Mouse (Mus musculus) mouse embryonic stem cell (cell line): Measurements from ENCODE around the gene Ttc13.

Experiments used
- in situ Hi-C, 2 experiments: fragments of 300-500 bp; cut with MboI; formaldehyde crosslinking; loops; 1 replicate in 1 of 2; 3 replicates in 1 of 2; pipeline ENCODE4 v1.14.3; 2019 to 2020; ENCODE audit warnings: low sequenced_read_pairs in 2 of 2, low pct_unique_long_range_greater_than_20kb in 1 of 2, mixed read lengths in 1 of 2; ENCODE audit not compliant: unreplicated experiment in 1 of 2

The Ttc13 gene

DNA sequence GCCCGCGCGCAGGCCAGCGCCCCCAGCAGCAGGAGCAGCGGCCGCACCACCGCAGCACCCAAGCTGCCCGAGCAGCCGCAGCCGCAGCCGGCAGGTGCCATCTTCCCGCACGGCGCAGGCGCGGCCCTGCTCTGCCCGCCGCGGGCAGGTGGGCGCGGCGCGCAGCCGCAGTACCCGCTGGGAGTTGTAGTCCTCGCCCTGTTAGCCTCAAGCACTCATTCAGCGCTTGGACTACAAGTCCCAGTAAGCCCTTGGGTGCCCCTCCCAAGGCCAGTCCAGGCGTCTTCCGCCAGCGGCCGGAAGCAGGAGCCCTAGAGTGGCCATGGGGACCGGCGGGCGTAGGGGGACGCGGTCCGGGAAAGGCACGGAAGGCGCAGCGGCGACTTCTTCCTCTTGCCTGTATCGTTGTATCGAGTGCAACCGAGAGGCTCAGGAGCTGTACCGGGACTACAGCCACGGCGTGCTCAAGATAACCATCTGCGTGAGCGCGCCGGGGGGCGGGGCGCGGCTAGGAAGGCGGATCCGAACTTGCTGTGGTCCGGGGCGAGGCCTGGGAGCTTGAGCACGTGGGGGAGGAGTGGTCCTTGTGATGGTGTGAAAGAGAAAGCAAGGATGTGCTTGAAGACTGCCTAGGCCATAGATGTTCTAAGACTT is at the start of gene Ttc13, which contains the start of gene Arv1:
Gene Ttc13 (minus strand): TSS at position 122 of the 654 bp plus-strand sequence.
Gene Arv1 (plus strand): TSS at position 278 of the 654 bp plus-strand sequence.
- in situ Hi-C loops: no loop called here

DNA sequence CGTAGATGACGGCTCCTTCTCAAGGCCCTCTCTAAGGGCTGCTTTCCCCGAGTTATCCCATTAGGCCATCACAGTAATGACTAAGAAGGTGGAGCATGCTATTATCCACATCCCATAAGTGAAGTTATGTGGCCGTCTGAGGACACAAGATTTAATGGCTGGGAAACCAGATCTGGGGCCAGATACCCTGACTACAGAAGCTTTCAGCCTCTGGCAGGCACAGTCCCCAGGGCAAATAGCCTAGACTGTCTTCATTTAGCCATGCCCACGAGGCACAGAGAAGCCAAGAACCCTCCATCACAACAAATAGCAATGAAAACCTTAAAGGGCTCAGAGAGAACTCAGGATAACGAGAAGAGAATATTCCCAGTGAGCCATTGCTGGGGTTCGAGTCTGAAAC is 41.3 kb upstream of the Ttc13 start:
- in situ Hi-C loops: no loop called here

DNA sequence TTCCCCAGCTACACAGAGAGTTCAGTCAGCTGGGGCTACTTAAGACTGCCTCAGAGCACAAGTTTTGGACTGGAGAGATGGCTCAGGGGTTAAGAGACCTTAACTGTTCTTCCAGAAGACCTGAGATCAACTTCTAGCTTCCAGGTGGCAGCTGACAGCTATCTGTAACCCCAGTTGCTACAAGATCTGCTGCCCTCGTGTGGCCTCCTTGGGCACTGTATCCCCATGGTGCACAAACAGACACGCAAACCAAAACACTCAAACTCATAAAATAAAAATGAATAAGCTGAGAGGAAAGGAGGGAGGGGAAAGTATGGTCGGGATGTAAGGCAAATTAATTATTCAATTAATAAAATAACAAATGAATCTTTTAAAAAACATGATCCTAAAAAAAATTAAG is 36.8 kb upstream of the Ttc13 start:
- in situ Hi-C loops: no loop called here

DNA sequence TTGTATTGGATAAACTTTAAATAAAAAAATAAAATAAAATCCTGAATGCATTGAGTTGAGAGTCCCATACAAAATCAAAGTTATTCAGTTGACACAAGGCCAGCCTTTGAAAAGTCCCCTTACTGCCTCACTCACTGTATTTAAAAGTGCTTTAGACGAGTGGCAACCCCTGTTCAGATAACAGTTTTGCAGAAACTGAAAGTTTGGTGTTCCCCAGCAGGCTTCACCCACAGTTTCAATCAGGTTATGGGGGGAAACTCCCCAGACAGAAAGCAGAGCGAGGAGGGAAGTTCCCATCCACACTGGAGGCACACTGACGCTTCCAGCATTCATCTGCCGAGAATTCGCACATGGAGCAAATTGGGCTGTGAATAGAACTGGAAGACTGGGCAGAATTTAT is 34.8 kb upstream of the Ttc13 start:
- in situ Hi-C loops: no loop called here

DNA sequence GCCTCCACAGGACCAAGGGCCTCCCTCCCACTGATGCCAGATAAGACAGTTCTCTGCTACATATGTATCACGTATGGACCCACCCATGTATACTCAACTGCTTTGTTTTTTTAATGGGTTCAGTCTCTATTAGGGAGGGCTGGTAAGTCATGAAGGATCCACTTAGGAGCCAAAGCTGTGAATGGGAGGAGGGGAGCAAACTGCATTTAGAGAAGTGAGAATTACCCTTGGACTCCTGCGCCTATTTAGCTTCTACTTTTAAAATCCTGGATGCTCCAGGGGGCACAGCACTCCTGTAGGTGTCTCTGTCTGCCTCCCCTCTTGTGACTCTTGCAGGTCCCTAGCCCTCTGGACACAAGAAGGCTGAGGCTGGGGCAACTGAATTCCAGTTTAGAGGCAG is 34.4 kb upstream of the Ttc13 start:
- in situ Hi-C loops: no loop called here

DNA sequence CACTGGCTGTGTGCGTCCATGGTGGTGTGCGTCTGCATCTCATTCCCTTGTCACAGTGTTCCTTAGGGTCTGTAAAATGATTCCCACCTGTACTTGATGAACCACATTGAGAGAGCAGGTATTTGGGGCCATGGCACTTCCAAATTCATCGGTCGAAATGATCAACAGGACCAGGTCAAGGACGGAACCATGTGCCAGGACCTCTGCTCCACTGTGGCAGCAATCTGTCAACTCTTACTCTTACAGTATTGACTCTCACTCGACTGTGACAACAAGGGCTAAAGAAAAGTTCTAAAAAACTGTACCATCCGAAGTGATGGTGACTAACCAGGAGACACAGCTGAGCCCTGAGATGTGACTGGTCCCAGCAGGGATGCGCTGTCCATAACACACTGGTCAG is 33.7 kb upstream of the Ttc13 start:
- in situ Hi-C loops: no loop called here

DNA sequence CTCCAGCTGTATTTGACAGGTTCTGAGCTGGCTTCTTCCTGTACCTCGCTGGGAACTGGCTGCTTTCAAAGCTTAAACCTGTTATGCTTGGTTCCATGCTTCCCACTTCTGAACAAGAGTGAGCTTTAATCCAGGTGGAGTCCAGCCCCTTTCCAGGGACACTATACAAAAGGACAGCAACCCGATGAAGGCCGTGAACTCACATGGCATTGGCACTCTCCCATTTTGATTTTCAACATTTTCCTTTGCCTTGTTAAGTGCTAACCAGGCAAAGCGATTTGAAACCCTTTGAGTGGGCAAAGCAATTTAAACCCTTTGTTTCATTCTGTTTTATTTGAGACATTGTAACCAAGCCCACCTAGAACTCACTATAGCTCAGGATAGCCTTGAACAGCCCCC is 33.0 kb upstream of the Ttc13 start:
- in situ Hi-C loops: no loop called here

DNA sequence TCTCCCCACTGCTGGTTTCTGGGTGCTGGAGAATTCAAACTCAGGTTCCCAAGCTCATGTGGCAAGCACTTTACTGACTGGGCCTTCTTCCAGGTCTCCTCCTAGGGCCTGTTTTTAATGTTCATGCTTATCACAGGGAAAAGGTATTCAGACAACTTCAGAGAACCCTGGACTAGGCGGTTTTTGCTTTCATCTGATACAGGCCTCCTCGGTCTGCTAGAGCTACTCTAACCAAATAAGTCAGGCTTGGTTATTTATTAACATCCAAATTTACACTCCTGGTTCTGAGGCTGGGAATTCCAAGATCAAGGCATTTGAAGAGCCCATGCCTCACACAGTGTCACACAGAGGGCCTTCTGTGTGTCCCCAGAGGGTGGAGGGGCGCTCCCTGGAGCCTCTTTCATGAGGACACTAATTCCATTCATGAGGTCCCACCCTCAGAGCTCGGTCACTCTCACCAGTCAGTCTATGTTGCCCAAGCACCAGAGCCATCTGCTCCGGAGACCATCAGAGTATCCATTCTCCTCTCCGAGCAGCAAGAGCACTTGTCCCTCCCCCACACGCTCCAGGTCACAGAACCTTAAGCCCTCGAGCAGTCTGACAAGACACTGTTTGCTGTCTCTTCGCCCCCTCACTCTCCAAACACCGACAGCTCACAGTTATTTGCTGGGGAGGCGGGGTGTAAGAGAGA is 32.5 kb upstream of the Ttc13 start:
- in situ Hi-C loops: no loop called here

DNA sequence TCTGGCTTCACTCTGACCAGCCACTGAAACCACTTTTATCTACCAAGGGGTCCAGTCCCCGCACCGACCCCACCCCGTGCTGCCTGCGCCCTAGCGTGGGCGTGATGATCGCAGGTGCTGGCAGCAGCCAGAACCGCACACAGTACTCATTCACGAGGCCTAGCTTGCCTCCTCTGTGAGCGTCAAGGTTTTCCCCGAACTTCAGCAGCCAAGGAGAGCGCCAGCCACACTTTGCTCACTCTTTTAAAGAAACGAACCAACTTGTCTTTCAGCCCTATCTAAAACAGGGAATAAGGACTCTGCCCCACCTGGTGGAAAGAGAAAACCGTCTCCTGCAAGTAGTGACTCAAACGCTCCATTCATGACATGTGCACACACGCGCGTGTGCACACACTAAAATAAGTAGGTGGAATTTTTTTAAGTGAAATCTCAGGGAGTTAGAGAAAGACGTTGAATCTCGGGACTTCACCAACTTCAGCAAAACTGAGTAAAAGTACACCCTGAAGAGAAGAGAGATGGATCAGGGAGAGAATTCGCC is 30.6 kb upstream of the Ttc13 start:
- in situ Hi-C loops: no loop called here

DNA sequence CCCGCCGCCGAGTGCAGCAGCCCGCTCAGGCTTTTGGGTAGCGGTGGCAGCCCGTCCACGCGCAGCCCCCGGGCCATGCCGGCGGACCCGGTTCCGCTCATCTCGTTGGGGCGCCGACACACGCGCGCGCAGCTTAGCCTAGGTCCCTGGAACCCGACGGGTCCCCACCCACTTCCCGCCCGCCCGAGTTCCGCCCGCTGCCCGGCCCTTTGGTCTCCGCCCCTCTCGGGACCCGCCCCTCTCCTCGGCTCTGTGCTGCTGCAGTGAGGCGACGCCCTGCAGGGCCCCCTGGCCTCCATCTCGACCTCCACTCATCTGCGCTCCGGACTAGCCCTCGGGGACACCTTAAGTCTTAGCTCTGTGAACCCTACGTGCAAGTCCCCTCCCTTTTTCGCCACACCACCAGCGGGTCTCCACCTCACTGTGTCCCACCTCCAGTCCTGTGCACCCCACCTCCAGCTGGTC is 30.0 kb upstream of the Ttc13 start, which contains the start of gene Fam89a:
Gene Fam89a (minus strand): TSS at position 124 of the 465 bp plus-strand sequence.
- in situ Hi-C loops: no loop called here

DNA sequence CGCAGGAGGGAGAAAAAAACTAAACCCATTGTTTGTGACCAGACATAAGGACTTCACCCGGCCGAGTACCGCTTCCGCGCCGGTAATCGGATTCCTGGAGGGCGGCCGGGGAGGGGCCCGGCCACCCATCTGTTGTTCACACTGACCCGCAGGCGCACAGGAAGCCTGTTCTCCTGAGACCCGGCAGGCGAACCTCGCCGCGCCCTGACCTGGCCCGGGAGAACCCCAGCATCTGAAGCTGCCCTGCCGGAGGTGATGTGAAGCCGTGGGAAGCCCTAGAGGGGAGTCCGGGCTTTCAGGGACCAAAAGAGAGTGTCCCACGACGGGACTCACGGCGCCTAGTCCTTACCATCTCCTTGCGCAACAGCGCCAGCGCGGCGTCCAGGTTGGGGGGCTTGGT is 29.4 kb upstream of the Ttc13 start:
- in situ Hi-C loops: no loop called here

DNA sequence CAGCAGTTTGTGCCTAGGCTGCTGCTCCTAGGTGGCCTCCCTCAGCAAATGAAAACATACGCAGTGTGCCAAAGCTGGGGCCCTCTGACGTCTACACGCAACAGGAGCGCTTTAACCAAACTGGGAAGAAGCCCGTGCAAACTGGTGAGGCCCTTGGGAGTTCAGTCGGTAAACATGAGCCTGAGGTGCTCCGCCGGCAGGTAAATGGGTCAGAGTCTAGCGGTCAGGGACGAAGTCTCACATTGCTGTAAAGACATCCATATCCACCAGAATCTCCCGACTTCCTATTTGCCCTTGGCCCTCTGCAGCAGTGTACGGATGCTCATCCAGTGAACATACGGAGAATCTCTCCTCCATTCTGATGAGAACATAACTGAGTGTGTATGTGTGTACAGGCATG is 24.9 kb upstream of the Ttc13 start:
- in situ Hi-C loops: no loop called here

DNA sequence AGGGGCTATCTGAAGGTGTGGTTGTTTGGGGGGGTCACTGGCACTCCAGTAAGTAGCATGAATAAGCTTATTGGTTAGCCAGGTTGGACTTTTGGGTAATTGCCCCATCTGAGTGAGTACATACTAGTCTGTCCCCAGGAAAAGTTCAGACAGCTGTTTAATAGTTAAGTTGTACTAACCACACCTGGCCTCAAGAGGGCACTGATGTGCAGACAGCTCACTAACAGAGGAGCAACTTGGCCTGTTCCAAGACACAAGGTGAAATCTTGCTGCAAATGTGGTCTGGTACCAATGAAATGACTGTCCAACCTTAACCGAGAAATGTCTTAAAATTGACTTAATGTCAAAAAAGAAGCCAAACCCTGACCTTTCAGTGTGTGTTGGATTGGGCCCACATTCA is 17.5 kb upstream of the Ttc13 start:
- in situ Hi-C loops: no loop called here

DNA sequence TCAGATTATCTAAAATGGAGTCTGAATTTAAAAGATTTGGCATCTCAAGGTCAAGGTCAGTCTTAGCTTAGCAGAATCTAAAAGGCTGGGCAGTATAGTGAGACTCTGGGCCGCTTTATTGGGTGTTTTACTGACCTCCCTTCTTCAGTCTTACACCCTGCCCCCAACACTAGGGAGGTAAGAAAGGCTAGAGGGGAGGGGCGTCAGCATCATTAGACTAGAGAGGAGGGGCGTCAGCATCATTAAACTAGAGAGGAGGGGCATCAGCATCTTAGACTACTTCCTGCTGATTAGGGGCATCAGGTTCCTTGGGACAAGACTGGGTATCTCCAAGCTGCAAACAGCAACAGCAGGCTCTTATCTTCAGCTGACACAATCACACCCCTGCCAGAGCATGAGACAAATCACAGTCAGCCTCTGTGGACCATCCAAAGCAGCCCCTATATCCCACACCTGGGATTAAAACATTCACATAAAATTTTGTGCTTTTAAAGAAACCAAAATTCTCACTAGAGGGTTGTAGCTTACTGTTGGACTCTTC is 13.7 kb upstream of the Ttc13 start:
- in situ Hi-C loops: no loop called here

DNA sequence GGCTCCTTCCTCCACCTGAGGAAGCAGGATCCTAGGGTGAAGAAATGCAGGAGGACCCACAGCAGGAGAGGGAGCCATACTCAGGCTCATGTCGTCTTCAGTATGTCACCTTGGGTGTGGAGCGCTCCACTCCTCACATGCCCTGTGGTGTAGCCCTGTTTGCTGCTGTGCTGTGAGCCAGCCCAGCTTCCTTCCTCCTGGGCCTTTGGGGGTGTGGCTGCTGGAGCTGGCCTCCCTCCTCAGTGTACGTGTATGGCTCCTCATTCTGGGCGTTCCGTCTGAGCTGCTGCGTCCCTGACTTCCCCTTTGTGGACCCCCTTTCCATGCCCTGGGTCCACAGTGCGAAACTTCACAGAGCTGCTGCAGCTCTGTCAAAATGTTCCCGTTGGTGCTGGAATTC is 11.0 kb upstream of the Ttc13 start:
- in situ Hi-C loops: no loop called here

DNA sequence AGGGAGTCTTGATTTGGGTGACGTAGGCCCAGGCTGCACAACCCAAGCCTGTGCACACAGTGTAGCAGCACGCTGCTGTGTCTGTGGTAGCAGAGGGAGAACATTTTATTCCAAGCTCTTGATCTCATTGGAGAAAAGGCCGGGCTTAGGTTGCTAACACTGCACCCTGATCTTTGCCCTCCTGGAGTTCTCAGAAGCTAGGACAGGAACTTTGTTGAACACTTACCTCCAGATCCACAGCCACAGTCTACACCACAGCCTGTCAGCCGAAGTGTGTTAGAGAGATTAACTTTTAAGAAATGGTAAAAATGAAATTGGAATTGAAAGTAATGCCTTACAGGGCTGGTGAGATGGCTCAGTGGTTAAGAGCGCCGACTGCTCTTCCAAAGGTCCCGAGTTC is 2.5 kb upstream of the Ttc13 start:
- in situ Hi-C loops: no loop called here

DNA sequence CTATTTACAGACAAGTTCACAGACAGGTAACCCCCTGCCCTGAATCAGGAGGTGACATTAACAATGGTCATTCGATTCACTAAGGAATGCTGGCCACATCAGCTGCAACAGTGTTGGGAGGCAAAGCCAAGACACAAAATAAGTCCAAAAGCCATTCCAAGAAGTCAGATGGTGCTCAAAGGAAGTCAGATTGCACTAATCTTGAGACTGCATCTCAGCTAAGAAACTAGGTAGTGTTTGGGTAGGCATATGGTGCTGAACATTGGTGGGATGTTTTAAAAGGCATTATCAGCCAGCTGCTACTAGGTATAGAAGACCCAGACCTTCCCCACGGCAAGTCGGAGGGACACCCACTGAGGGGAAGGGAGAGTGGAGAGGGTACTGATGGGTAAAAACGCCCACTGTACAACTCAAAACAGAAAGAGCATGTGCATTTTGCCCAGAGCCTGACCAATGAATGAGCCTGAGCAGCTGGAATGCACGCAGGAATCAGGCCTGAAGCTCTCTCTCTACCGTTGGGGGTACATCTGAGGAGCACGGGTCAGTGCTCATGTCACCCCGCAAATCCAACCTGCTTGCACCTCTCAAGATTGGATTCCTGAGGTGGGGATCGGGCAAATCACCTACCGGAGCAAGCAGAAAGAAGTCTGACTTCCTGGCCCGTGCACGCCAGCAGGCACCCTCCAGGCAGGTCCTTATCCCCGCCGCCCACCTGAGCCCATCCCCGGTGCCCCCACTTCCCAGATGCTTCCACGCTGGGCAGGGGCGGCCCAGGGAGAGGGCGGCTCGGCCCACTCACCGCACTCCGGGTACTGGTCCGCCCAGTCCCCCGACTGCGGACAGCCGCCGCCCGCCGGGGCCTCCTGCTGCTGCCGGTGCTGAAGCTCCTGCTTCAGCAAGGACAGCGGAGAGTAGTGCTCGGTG is 583 bp downstream of the Ttc13 start:
- in situ Hi-C loops: no loop called here

DNA sequence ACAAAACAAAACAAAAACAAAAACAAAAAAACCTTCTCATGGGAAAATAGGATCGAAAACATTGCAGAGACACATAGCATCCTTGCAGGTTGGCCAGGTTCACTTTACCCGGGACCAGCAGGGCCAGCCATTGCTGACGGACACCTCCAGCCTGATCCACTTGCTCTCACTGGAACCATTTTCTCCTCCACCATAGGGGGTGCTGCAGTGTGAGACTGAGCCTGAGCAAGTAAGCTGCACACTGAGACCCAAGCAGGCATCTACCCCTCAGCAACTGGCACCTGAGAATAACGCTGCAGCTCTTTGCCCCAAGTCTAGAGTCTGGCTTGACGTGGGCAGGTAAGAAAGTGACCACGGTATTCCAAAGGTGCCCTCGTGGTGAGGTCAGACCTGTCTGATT is 1.6 kb downstream of the Ttc13 start:
- in situ Hi-C loops: no loop called here

DNA sequence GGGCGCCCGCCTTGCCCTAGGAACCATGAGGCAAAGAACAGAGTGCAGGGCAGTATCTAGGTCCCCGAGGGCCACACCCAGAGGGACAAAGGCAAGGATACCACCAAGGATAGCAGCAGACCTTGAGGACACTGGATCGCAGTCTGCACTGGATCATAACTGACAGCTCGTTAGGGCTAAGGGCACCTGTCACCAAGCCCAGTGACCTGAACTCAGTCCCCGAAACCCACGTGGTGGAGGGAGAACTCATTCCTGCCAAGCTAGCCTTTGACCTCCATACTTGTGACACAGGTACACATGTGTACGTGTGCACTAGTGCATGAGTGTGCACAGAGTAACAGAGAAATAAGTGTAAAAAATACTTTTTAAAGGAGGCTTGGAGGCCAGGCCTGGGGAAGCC is 6.0 kb downstream of the Ttc13 start:
- in situ Hi-C loops: no loop called here
